Mouse (Mus musculus) A20 (cell line): ENCODE measurements around the gene Ugt1a5.
A peak's percentile ranks its signal among the peaks of the same experiment; 100 is the strongest.

Experiments
- DNase-seq: peaks from one replicate; pipeline ENCODE4 v3.0.0-alpha.2; 2011; ENCODE audit warnings: low read depth, low spot score

Ugt1a5 gene

DNA sequence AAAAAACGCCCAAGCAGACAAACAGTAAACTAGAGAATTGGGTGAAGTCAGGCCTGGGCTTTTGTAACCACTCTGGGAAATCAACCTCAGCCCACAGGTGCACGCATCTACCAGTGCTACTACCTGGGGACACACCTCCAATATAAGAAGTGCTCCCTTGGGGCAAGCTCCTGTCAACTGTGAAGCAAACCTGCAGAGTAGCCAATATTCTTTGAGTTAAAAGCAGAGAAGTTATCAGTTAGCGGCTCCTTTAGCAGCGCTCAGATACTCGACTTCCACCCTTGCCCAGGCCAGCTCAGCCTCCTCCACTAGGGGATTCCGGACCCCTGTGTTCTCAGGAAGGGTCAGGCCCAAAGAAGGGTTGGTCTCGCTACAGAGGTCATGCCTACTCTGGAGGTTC is 95.9 kb downstream of the Ugt1a5 start:
- DNase-seq: peak; percentile 67

DNA sequence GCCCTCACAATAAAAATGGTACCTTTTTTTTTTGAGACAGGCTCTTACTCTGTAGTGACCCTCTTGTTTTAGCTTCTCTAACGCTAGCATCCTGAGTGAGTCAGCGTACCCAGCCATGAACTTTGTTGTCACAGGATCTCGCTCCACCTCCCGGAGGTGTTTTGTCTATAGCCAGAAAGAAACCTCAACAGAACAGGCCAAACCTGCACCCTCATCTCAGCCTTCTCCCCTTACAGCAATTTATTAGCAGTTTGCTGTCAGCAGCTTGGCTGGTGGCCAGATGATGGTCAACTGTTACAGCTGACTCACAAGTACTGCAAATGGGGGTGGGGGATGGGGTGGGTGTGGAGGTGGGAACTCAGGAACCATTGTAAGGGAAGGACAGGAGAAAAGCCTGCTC is 96.4 kb downstream of the Ugt1a5 start:
- no peak for DNase-seq

DNA sequence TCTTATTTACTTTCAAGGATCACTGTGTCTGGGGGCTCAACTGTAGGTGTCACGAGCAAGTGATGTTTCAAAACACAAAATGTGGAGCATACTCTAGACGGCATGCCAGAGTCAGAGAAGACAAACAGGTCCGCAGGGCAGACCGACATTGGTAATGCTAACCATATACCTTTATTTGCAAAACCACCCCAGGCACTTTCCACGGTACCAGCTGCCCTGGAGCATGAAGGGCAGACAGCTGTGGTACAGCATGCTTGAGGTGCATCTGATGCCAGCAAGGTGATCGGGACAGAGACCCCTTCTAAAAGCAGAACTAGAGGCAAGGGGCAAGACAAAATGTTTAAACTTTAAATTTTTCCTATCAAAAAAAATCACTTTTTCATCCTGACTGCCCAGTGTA is 97.1 kb downstream of the Ugt1a5 start:
- no peak for DNase-seq

DNA sequence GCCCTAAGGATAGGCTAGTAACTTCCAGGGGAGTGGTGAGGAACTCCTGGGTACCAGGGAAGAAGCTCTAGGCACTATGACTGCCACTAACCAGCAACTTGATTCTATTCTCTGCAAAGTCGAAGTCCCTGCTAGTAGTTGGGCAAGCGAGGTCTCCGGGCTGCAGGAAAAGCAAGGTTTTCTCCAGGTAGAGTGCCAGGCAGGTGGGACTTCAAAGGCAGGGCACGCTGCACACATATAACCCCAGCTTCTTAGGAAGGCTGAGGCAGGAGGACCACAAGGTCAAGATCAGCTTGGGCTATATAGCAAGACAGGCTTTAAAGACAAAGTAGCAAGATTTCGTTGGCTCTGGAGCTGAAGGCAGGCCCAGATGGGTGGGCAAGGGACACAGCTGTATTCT is 98.0 kb downstream of the Ugt1a5 start:
- no peak for DNase-seq

DNA sequence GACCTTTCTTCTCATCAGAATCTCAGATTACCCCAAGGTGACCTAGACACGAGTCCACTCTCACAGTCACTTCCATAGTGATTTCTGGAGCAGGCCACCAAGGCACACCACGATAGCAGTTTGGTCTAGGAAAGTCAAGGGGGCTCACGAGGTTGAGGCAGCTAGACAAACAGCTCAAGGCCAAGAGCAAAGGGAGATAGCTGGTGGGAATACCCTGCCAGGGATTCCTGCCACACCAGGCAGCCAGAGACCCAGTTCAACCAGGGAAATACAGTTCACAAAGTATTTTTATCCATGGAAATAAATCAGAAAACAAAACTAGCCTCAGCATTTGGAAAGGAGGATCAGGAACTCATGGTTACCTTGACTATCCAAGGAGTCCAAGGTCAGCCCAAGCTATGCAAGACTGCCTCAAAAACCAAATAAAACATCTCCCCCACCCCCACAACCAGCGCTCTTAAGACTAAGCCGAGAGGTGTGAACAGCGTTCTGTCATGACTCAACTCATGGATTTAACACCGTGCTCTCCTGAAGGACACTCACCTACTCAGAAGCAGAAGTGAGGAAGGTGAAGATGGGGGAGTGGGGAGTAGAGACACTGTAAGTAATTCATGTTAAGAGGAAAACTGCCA is 98.5 kb downstream of the Ugt1a5 start:
- no peak for DNase-seq

DNA sequence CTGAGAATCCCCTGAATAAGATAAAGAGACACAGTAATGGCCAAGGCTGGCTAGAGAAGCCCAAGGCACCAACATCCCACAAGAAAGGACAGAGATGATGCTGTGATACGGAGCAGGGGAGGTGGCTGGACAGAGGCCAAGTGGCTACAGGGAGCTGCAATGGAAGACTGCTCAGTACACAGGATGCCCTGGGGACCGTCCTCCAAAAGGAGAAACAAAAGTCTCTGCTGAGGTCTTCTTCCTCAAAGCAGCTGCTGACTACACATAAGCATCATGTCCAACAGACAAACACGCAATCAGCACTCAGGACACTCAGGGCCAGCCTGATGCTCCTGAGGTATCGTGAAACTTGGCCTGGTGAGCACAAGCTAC is 99.0 kb downstream of the Ugt1a5 start:
- DNase-seq: no peak

DNA sequence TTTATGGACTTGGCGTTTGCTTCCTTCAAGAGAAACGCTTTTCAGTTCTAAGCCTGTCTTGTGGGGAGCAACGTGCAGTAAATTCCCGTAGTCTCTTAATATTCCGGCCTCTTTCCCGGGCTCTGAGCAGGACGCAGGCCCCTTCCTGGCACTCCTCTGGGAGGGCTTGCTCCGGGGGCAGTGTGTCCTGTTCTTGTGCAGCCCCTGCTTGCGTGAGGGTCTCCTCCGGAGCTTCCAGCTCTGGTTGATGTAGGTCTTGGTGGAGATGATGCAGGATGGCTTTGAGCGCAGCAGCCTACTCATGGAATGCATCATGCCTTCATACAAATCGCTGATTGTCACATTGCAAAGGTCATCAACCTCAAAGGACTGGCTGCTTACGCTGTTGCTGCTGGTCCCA is 100.3 kb downstream of the Ugt1a5 start:
- DNase-seq: no peak

DNA sequence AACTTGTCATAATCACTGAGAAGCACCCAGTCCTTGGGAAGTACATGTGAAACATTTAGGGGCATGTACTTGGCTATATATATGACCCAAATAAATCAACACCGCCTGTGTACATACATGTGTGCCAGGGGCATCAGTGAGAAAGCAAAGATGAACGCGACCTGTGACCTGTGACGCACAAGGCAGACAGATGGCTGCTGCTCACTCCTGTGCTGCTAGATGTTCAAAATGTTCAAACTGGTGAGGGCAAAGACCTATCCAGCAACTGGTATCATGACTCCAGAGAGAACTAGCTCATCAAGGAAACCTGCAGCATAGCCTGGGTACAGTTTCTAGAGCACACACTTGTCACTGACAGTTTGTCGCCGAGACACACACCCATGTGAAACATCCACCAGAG is 101.7 kb downstream of the Ugt1a5 start:
- DNase-seq: no peak

DNA sequence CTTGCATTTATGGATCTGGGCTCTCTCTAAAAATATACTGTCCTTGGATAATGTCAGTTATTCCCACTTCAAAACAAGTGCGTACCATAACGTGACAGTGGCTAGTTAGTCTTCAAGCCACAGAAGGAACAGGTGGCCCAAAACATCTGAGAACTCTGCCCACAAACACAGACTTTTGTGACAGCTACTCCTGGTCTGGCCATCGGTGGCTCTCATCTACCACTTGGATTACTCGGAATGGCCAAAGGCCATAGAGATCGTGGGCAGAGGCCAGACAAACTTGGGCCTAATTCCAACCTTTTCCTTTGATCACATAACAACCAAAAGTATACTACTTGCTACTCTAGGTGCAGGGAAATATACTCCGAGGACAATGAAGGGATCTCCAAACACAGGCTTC is 102.3 kb downstream of the Ugt1a5 start:
- DNase-seq: no peak
